Mouse (Mus musculus): Measurements from ENCODE around the gene Zfp281.

- TF ChIP-seq POLR2A (IDR thresholded peaks at IDR 0.05; ENCODE audit: borderline replicate concordance, extremely low read depth, low read depth, low read length): no peak
- TF ChIP-seq CTCF (IDR thresholded peaks at IDR 0.05; ENCODE audit: insufficient read depth, low read length): no peak
These were observed 37.4 kb downstream of the Zfp281 start for GRCm38 (mm10) chr1:136661939-136662563.

Measured in lung, adult 2 months (tissue).